14 mouse cellular contexts compared by ENCODE assay signal in the genomic region with DNA sequence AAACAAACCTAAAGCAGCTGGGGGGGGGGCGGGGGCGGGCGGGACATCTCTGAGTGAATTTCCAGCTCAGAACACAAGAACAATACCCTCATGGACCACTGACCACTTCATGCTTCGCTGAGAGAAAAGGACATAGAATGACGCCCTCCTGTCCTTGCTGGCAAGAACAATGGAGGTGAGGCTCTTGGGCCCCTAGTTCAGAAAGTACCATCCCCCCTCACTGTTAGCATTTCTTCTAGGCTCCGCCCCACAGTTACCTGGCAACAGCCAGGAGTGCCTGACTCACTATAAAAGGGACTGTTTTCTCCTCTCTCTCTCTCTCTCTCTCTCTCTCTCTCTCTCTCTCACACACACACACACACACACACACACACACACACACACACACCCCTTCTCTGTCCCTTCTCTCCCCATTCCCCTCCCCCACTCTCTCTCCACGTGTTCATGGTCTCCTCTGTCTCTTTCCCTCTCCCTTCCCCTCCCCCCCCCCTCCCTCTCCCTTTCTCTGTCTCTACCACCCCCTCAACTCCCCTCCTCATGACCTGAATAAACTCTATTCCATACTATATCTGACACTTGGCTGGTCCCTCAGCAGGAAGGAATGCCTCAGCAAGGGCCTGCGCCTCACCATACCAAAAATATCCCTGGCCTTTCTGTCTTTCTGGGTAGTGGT. TPM values are rescaled to one million over a fixed set of nuclear protein-coding genes. Genes with fewer than 3 reads are reported as not detected.
DNase-seq lines count a peak whose midpoint lies in the region; ATAC-seq lines count a peak whose summit lies in the region.
"Had no signal": no experiment of that assay in that cellular context is flagged by ENCODE, and none has a peak within 500 bp of the region (broad histone marks: within the 10 kb centered on the region; RNA-seq: fewer than 3 reads in every experiment).

No protein-coding gene starts in this region.

- no peak overlapping the region for H3K4me2 ChIP-seq in kidney, embryonic 15.5 days
- no peak overlapping the region for H3K4me2 ChIP-seq in limb, embryonic 13.5 days (replicated peaks)
- H3K4me2 ChIP-seq in neural tube, embryonic 13.5 days = no peak overlapping the region
- H3K4me2 ChIP-seq: heart, embryonic 11.5 days had no signal

- WGBS in kidney, embryonic 15.5 days = 50% methylated on average over 8 of the region's 8 CpGs
- 63% methylated on average over 8 of the region's 8 CpGs for WGBS in limb, embryonic 13.5 days
- WGBS in neural tube, embryonic 13.5 days = 21% methylated on average over 8 of the region's 8 CpGs

- H3K4me3 ChIP-seq in kidney, embryonic 15.5 days (replicated peaks) = no peak overlapping the region
- H3K4me3 ChIP-seq in limb, embryonic 13.5 days = no peak overlapping the region
- no peak overlapping the region for H3K4me3 ChIP-seq in neural tube, embryonic 13.5 days

- peak; percentile 19; the same call in 1 of the 2 replicates for ATAC-seq in kidney, embryonic 15.5 days (replicated peaks; ENCODE audit: low FRiP score)
- 0 out of 2 replicates have a peak, but pooled peaks have one; percentile 22 for ATAC-seq in limb, embryonic 13.5 days (ENCODE audit: low FRiP score, low read depth)
- ATAC-seq in neural tube, embryonic 13.5 days (ENCODE audit: low read depth) = 0 out of 2 replicates have a peak, but pooled peaks have one; percentile 15

- H3K9me3 ChIP-seq in kidney, embryonic 15.5 days (replicated peaks) = no peaks in the 10 kb centered on the region
- H3K9me3 ChIP-seq in limb, embryonic 13.5 days = no peaks in the 10 kb centered on the region
- H3K9me3 ChIP-seq in neural tube, embryonic 13.5 days = no peaks in the 10 kb centered on the region

- H3K4me1 ChIP-seq in kidney, embryonic 15.5 days = peaks cover 7% of the 10 kb centered on the region
- H3K4me1 ChIP-seq in limb, embryonic 13.5 days = 0 out of 2 replicates have a peak, but pooled peaks cover 5% of the 10 kb centered on the region
- H3K4me1 ChIP-seq in neural tube, embryonic 13.5 days (replicated peaks) = peaks cover 11% of the 10 kb centered on the region

- no peak overlapping the region for H3K9ac ChIP-seq in kidney, embryonic 15.5 days
- no peak overlapping the region for H3K9ac ChIP-seq in limb, embryonic 13.5 days
- H3K9ac ChIP-seq in neural tube, embryonic 13.5 days = no peak overlapping the region

- no peaks in the 10 kb centered on the region for H3K36me3 ChIP-seq in kidney, embryonic 15.5 days
- H3K36me3 ChIP-seq in limb, embryonic 13.5 days = no peaks in the 10 kb centered on the region
- H3K36me3 ChIP-seq in neural tube, embryonic 13.5 days = no peaks in the 10 kb centered on the region

- H3K27me3 ChIP-seq in kidney, embryonic 15.5 days = peaks cover 5% of the 10 kb centered on the region; the same call in 1 of the 2 replicates
- peaks cover 7% of the 10 kb centered on the region for H3K27me3 ChIP-seq in limb, embryonic 13.5 days
- no peaks in the 10 kb centered on the region for H3K27me3 ChIP-seq in neural tube, embryonic 13.5 days

- no peak overlapping the region for H3K27ac ChIP-seq in kidney, embryonic 15.5 days
- no peak overlapping the region for H3K27ac ChIP-seq in limb, embryonic 13.5 days
- no peak overlapping the region for H3K27ac ChIP-seq in neural tube, embryonic 13.5 days (replicated peaks)

- DNase-seq in kidney, adult 18-20 months = no peak
- DNase-seq in embryo, embryonic 10 days (ENCODE audit: low spot score) = peak; percentile 76
- no peak for DNase-seq in adrenal gland, postnatal 25 days
- no peak for DNase-seq in adrenal gland, postnatal 14 days
- DNase-seq in thymus, postnatal 4 days = no peak
- DNase-seq: adrenal gland, adult 8-10 months; cerebellum, postnatal 10 days; kidney, postnatal 14 days had no signal

RNA-seq across cellular contexts. Expression of gene Mtnr1a, which starts 4.6 kb away (rescaled TPM):
- polyA plus RNA-seq in kidney, embryonic 15.5 days (2015; fragmentation: Nextera tagmentation; extraction: Ambion mirVana) = 0.26 and 0.31 TPM in 2 replicates
- polyA plus RNA-seq in limb, embryonic 13.5 days (2015; fragmentation: Nextera tagmentation; extraction: Ambion mirVana) = 0.11 and 0.15 TPM in 2 replicates
- 0.87 and 1.8 TPM in 2 replicates for polyA plus RNA-seq in neural tube, embryonic 13.5 days (2015; fragmentation: Nextera tagmentation; extraction: Ambion mirVana)
- total RNA-seq in adrenal gland, postnatal 25 days (2021) = not detected in 2 replicates
- total RNA-seq in adrenal gland, postnatal 14 days (2021) = not detected in 2 replicates
- total RNA-seq: adrenal gland, adult 8-10 months; left cerebral cortex, postnatal 10 days; megakaryocyte progenitor cell, adult 5-6 weeks had no signal
- polyA plus RNA-seq: heart, embryonic 11.5 days had no signal
